ENCODE assay signal across 10 mouse cellular contexts in the genomic region with DNA sequence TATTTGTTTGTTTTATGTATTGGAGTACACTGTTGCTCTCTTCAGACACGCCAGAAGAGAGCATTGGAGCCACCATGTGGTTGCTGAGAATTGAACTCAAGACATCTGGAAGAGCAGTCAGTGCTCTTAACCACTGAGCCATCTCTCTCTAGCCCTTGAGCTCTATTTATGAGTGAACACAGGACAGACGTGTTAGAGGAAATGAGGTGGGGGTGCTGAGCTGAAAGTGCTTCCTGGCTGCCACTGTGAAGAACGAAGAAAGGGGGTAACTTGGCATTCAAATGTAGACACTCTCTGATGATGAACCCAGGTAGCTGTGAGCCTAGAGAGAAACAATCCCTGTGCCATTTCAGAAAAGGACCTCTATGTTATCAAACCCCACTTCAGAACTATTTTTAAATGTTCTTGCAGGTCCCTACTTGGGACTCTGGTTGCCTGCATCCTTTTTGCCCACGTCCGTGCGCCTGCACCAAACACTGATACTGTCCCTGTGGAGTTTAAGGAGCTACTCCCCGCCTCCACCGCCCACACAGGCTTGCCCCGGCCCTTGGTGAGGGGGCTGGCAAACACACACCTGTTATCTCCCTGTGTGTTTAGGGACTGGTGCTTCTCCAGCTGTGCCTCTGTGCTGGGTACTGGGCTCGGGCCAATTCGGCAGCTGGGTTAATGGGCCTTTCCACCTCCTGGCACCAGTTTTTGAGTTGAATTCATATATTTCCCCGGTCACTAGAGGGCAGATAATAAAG. TPM values are rescaled to one million over a fixed set of nuclear protein-coding genes. Genes with fewer than 3 reads are reported as not detected.
DNase-seq lines count a peak whose midpoint lies in the region; ATAC-seq and TF ChIP-seq lines count a peak whose summit lies in the region.
"Had no signal": no experiment of that assay in that cellular context is flagged by ENCODE, and none has a peak within 500 bp of the region (broad histone marks: within the 10 kb centered on the region; RNA-seq: fewer than 3 reads in every experiment).

No protein-coding gene starts in this region.

- ATAC-seq in neural tube, embryonic 11.5 days (ENCODE audit: insufficient read depth, low FRiP score, low TSS enrichment) = no peak
- ATAC-seq in forebrain, embryonic 15.5 days (replicated peaks) = peak; percentile 10; the same call in 1 of the 2 replicates
- no peak for ATAC-seq in midbrain, embryonic 11.5 days (ENCODE audit: low FRiP score)
- 0 out of 2 replicates have a peak, but pooled peaks have one; percentile 43 for ATAC-seq in stomach, postnatal 0 days (ENCODE audit: low FRiP score, low TSS enrichment)
- ATAC-seq: lung, postnatal 0 days had no signal

- no peak for DNase-seq in neural tube, embryonic 11.5 days (ENCODE audit: low spot score)
- DNase-seq in neural tube, embryonic 10.5 days (ENCODE audit: extremely low spot score, low spot score) = no peak
- peak; percentile 73 for DNase-seq in midbrain, embryonic 11.5 days (ENCODE audit: low spot score, missing footprints)
- DNase-seq in stomach, postnatal 0 days (ENCODE audit: low spot score) = no peak
- no peak for DNase-seq in spleen, postnatal 36 days (ENCODE audit: low spot score in 2 of 2)
- DNase-seq in urinary bladder, postnatal 36 days (ENCODE audit: low spot score in 2 of 2) = no peak
- DNase-seq: kidney, adult 2 months; right cerebral cortex, postnatal 25 days had no signal

- 51% methylated on average over 12 of the region's 12 CpGs for whole genome bisulfite sequencing in neural tube, embryonic 11.5 days
- WGBS in forebrain, embryonic 15.5 days = 21% methylated on average over 12 of the region's 12 CpGs
- 67% methylated on average over 12 of the region's 12 CpGs for WGBS in midbrain, embryonic 11.5 days
- 46% methylated on average over 12 of the region's 12 CpGs for WGBS in stomach, postnatal 0 days

- H3K4me3 ChIP-seq in neural tube, embryonic 11.5 days (ENCODE audit: low read depth, low read length) = no peak overlapping the region
- no peak overlapping the region for H3K4me3 ChIP-seq in forebrain, embryonic 15.5 days
- no peak overlapping the region for H3K4me3 ChIP-seq in midbrain, embryonic 11.5 days (ENCODE audit: low read depth, low read length)
- H3K4me3 ChIP-seq in stomach, postnatal 0 days (ENCODE audit: low read depth, low read length) = no peak overlapping the region

- TF ChIP-seq EP300 in stomach, postnatal 0 days (optimal IDR thresholded peaks at IDR 0.05) = no peak

- peak overlapping the region; percentile 49; the same call in 1 of the 2 replicates for H3K27ac ChIP-seq in neural tube, embryonic 11.5 days (ENCODE audit: low read depth, low read length)
- peak overlapping the region; percentile 91 for H3K27ac ChIP-seq in forebrain, embryonic 15.5 days (replicated peaks)
- no peak overlapping the region for H3K27ac ChIP-seq in midbrain, embryonic 11.5 days (ENCODE audit: low read depth, low read length)
- no peak overlapping the region for H3K27ac ChIP-seq in stomach, postnatal 0 days (replicated peaks)

- H3K9me3 ChIP-seq in neural tube, embryonic 11.5 days (ENCODE audit: control insufficient read depth, low read length) = no peaks in the 10 kb centered on the region
- H3K9me3 ChIP-seq in forebrain, embryonic 15.5 days = no peaks in the 10 kb centered on the region
- no peaks in the 10 kb centered on the region for H3K9me3 ChIP-seq in midbrain, embryonic 11.5 days (ENCODE audit: control insufficient read depth, low read length)
- no peaks in the 10 kb centered on the region for H3K9me3 ChIP-seq in stomach, postnatal 0 days (ENCODE audit: control insufficient read depth, low read length)

- no peaks in the 10 kb centered on the region for H3K36me3 ChIP-seq in neural tube, embryonic 11.5 days (ENCODE audit: control insufficient read depth, insufficient read depth, low read length)
- no peaks in the 10 kb centered on the region for H3K36me3 ChIP-seq in forebrain, embryonic 15.5 days
- no peaks in the 10 kb centered on the region for H3K36me3 ChIP-seq in midbrain, embryonic 11.5 days (ENCODE audit: control insufficient read depth, insufficient read depth, low read length)
- no peaks in the 10 kb centered on the region for H3K36me3 ChIP-seq in stomach, postnatal 0 days (ENCODE audit: control insufficient read depth, insufficient read depth, low read length)

- H3K9ac ChIP-seq in neural tube, embryonic 11.5 days (ENCODE audit: low read length) = no peak overlapping the region
- H3K9ac ChIP-seq in forebrain, embryonic 15.5 days (replicated peaks) = 0 out of 2 replicates have a peak overlapping the region, but pooled peaks have one; percentile 2
- no peak overlapping the region for H3K9ac ChIP-seq in midbrain, embryonic 11.5 days (ENCODE audit: low read length)
- no peak overlapping the region for H3K9ac ChIP-seq in stomach, postnatal 0 days (ENCODE audit: low read length)

- TF ChIP-seq CTCF in stomach, postnatal 0 days (IDR thresholded peaks at IDR 0.05; ENCODE audit: low read depth) = no peak; the same call in 1 of the 2 replicates

- no peaks in the 10 kb centered on the region for H3K27me3 ChIP-seq in neural tube, embryonic 11.5 days (ENCODE audit: control insufficient read depth, insufficient read depth, low read length)
- peaks cover 3% of the 10 kb centered on the region; the same call in 1 of the 2 replicates for H3K27me3 ChIP-seq in forebrain, embryonic 15.5 days
- H3K27me3 ChIP-seq in midbrain, embryonic 11.5 days (ENCODE audit: control insufficient read depth, insufficient read depth, low read length) = no peaks in the 10 kb centered on the region
- H3K27me3 ChIP-seq in stomach, postnatal 0 days (ENCODE audit: control insufficient read depth, insufficient read depth, low read length) = no peaks in the 10 kb centered on the region

- peaks cover 23% of the 10 kb centered on the region for H3K4me1 ChIP-seq in neural tube, embryonic 11.5 days (ENCODE audit: control insufficient read depth, insufficient read depth, low read length)
- H3K4me1 ChIP-seq in forebrain, embryonic 15.5 days = peaks cover 40% of the 10 kb centered on the region
- H3K4me1 ChIP-seq in midbrain, embryonic 11.5 days (ENCODE audit: control insufficient read depth, insufficient read depth, low read length) = peaks cover 18% of the 10 kb centered on the region
- 0 out of 2 replicates have a peak, but pooled peaks cover 2% of the 10 kb centered on the region for H3K4me1 ChIP-seq in stomach, postnatal 0 days (replicated peaks; ENCODE audit: control insufficient read depth, insufficient read depth)

- H3K4me2 ChIP-seq in neural tube, embryonic 11.5 days (ENCODE audit: low read depth) = no peak overlapping the region
- H3K4me2 ChIP-seq in forebrain, embryonic 15.5 days (replicated peaks) = peak overlapping the region; percentile 22; the same call in 1 of the 2 replicates
- H3K4me2 ChIP-seq in midbrain, embryonic 11.5 days = no peak overlapping the region
- no peak overlapping the region for H3K4me2 ChIP-seq in stomach, postnatal 0 days (replicated peaks; ENCODE audit: low read depth)

RNA-seq across cellular contexts. Expression of a gene that starts 58.2 kb away (rescaled TPM):
- 0.17 TPM in 1 of 2 replicates, not detected in the other for polyA plus RNA-seq in neural tube, embryonic 11.5 days (2014; fragmentation: Nextera tagmentation; extraction: Ambion mirVana)
- 0.20 and 0.29 TPM in 2 replicates for polyA plus RNA-seq in forebrain, embryonic 15.5 days (2015; fragmentation: Nextera tagmentation; extraction: Ambion mirVana)
- not detected in 2 replicates for polyA plus RNA-seq in midbrain, embryonic 11.5 days (2014; fragmentation: Nextera tagmentation; extraction: Ambion mirVana)
- polyA plus RNA-seq in stomach, postnatal 0 days (2015; fragmentation: Nextera tagmentation; extraction: Ambion mirVana) = 0.05 and 0.07 TPM in 2 replicates
- polyA plus RNA-seq: kidney, adult 2 months had no signal

Comparison
In these comparisons a context has a peak if more than half of its experiments do, and no peak if none do; other contexts are left out.
1. ATAC-seq: peak in forebrain, embryonic 15.5 days (single experiment) and stomach, postnatal 0 days (single experiment); none in neural tube, embryonic 11.5 days (single experiment) and midbrain, embryonic 11.5 days (single experiment).
2. H3K27ac ChIP-seq: peak in neural tube, embryonic 11.5 days (single experiment) and forebrain, embryonic 15.5 days (single experiment); none in midbrain, embryonic 11.5 days (single experiment) and stomach, postnatal 0 days (single experiment).